Mouse (Mus musculus) heart, adult 11 months (tissue): ENCODE results near the gene Scn5a.

Source experiments
- DNase-seq: peaks from one replicate; pipeline ENCODE4 v3.0.0; 2022

Scn5a gene

GRCm38 (mm10) chr9:119455967-119456366 lies 122.8 kb downstream of the Scn5a start:
- no peak for DNase-seq

GRCm38 (mm10) chr9:119445737-119446136 lies 133.1 kb downstream of the Scn5a start:
- DNase-seq, result no peak

- peak; percentile 100 for DNase-seq
Observed at GRCm38 (mm10) chr9:119444738-119445429, 133.9 kb downstream of the Scn5a start, which contains the start of gene Exog. Gene Exog (plus strand): TSS chr9:119444943.

- no peak for DNase-seq
Observed at GRCm38 (mm10) chr9:119438498-119439000, 140.3 kb downstream of the Scn5a start.

GRCm38 (mm10) chr9:119438065-119438464 lies 140.8 kb downstream of the Scn5a start:
- no peak for DNase-seq

GRCm38 (mm10) chr9:119435855-119436254 lies 143.0 kb downstream of the Scn5a start:
- DNase-seq, result no peak
